Mouse (Mus musculus) adrenal gland (tissue): ENCODE measurements around the gene Apob.

ENCODE experiments used
- intact Hi-C: fragments of 180-260 bp; cut with DNase I; formaldehyde crosslinking; loops from one replicate; pipeline ENCODE4 v1.15.1; 2025

Apob gene

GRCm38 (mm10) chr12:8032359-8032755 is 54.9 kb downstream of the Apob start:
- intact Hi-C loops, result no loop called here

DNA sequence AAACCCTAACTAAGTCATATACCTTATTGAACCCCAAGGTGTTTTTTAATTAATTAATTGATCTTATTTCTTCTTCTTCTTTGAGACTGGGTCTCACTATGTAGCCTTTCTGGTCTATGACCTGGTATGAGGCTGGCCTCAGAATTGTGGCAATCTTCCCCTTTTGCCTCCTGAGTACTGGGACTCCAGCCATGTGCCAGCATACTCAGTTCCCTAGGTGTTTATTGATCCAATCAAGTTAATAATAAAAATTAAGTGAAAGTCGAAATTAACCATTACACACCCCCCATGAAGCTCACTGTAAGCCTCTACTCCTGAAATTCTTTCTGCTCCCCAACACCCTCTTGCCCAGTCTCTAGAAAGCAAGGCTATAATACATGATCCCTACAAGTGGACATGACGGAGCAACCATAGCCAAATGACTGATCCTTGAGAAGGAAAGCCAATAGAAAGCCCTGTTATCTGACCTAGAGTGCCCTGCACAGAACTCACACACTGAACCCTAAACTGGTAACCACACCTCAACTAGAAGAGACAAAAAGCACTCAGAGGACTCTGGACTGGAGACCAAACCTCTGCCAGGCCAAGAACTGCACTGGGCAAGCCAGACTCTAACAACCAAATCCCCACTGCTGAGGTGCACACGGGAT is 60.8 kb downstream of the Apob start:
- intact Hi-C loops, result no loop called here

GRCm38 (mm10) chr12:8042626-8043394 is 65.4 kb downstream of the Apob start:
- intact Hi-C loops, result no loop called here

DNA sequence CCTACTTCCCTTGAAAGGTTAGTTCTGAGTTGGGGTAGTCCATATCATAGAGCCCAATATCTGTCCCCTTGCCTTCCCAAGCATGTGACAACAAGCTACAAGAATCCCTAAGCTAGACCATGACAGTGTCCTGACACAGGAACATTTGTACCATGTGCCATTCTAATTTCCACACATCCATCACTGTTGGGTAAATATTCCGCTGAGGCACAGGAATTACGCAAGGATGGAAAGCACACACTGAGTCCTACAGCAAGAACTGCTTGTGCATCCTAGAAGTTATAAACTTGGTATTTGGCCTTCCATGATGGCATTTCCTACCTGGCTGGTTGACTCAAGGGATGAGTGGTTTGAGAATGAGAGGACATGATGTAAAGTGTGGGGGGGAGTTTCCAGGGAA is 69.6 kb downstream of the Apob start:
- intact Hi-C loops, result no loop called here

GRCm38 (mm10) chr12:8047789-8048309 is 70.4 kb downstream of the Apob start:
- intact Hi-C loops, result no loop called here

DNA sequence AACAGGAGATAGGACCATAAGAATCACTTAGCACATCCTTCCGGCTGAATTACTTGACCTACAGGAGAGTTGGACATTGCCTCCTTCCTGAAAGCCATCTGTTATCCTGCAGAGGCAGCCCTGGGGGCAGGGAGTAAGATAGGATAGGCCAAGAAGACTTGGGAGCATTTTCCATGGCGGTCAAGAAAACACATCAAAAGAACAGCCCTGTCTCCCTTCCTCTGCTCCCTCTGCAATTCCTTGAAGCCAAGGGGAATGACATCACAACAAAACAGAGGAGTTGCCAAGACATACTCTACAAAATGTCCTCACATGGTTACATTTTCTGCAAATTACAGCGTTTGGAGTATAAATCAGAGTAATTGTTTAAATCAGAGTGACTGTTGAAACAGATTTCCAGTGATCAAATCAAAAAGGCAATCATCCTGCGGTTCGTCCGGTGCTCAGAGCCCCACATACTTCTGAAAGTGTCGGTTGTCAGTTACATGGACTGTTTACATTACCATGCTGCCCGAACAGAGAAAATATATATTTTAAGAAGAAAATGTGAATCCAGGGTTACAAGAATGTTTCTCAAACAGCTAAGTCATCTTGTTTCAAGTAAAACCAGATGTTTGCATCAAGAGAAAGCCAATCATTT is 78.7 kb downstream of the Apob start:
- intact Hi-C loops, result no loop called here

DNA sequence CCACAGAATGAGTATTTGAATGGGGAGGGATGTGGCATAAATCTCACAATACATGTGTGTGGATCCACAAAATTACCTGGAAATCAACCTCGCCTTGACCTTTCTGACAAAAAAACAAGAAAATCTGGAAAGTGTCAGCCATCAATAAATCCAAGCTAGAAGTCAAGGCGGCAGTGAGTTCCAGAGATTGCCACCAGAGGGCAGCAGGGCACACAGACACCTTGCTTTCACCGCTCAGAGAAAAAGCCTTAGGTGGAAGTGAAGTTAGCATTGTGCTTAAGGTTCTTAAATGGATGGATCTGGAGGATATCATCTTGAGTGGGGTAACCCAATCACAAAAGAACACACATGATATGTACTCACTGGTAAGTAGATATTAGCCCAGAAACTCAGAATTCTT is 82.1 kb downstream of the Apob start:
- intact Hi-C loops, result loop anchor here (1.0 kb wide), 1 partner anchor 247 kb away; no protein-coding TSS in a partner anchor

GRCm38 (mm10) chr12:8063363-8064065 is 86.1 kb downstream of the Apob start:
- intact Hi-C loops, result loop anchor here (2.0 kb wide), 1 partner anchor 167 kb away; no protein-coding TSS in a partner anchor
